Mouse (Mus musculus): ENCODE data around the gene C130026I21Rik. TPM values are rescaled to one million over a fixed set of nuclear protein-coding genes. Genes with fewer than 3 reads are reported as not detected.
"Not testable (repeated sequence)": the region's sequence is repeated elsewhere in the genome, so short reads cannot be mapped to it uniquely, and the experiment has no call there.

C130026I21Rik gene
- polyA plus RNA-seq, 1 experiment = 4.4 TPM

GRCm38 (mm10) chr1:85239018-85239775 lies 31.2 kb downstream of the C130026I21Rik start:
- H3K27me3 ChIP-seq (ENCODE audit: control insufficient read depth, insufficient read depth, low read length); H3K4me3 ChIP-seq (ENCODE audit: control insufficient read depth, insufficient read depth, low read length); DNase-seq; H3K27ac ChIP-seq (ENCODE audit: control insufficient read depth, insufficient read depth, low read length); H3K4me1 ChIP-seq (replicated peaks; ENCODE audit: control insufficient read depth, insufficient read depth, low read length); H3K36me3 ChIP-seq (ENCODE audit: control insufficient read depth, insufficient read depth, low read length): not testable (repeated sequence)
- 77% methylated on average over 4 of the region's 4 CpGs for WGBS

- not testable (repeated sequence) for H3K27ac ChIP-seq (ENCODE audit: control insufficient read depth, insufficient read depth, low read length); DNase-seq; H3K27me3 ChIP-seq (ENCODE audit: control insufficient read depth, insufficient read depth, low read length); H3K4me1 ChIP-seq (replicated peaks; ENCODE audit: control insufficient read depth, insufficient read depth, low read length); H3K4me3 ChIP-seq (ENCODE audit: control insufficient read depth, insufficient read depth, low read length); H3K36me3 ChIP-seq (ENCODE audit: control insufficient read depth, insufficient read depth, low read length)
- 53% methylated on average over 1 of the region's 2 CpGs for WGBS
These were observed 63.8 kb downstream of the C130026I21Rik start for GRCm38 (mm10) chr1:85206531-85206930.

- not testable (repeated sequence) for H3K36me3 ChIP-seq (ENCODE audit: control insufficient read depth, insufficient read depth, low read length); H3K27me3 ChIP-seq (ENCODE audit: control insufficient read depth, insufficient read depth, low read length); DNase-seq; H3K27ac ChIP-seq (ENCODE audit: control insufficient read depth, insufficient read depth, low read length); H3K4me1 ChIP-seq (replicated peaks; ENCODE audit: control insufficient read depth, insufficient read depth, low read length); H3K4me3 ChIP-seq (ENCODE audit: control insufficient read depth, insufficient read depth, low read length)
- 89% methylated on average over 3 of the region's 4 CpGs for WGBS
These were observed 70.8 kb downstream of the C130026I21Rik start for GRCm38 (mm10) chr1:85199523-85199922.

GRCm38 (mm10) chr1:85198647-85199350 lies 71.6 kb downstream of the C130026I21Rik start:
- H3K4me3 ChIP-seq (ENCODE audit: control insufficient read depth, insufficient read depth, low read length); H3K4me1 ChIP-seq (replicated peaks; ENCODE audit: control insufficient read depth, insufficient read depth, low read length); H3K27me3 ChIP-seq (ENCODE audit: control insufficient read depth, insufficient read depth, low read length); H3K27ac ChIP-seq (ENCODE audit: control insufficient read depth, insufficient read depth, low read length); H3K36me3 ChIP-seq (ENCODE audit: control insufficient read depth, insufficient read depth, low read length); DNase-seq: not testable (repeated sequence)

GRCm38 (mm10) chr1:85196732-85197131 lies 73.6 kb downstream of the C130026I21Rik start:
- not testable (repeated sequence) for H3K27me3 ChIP-seq (ENCODE audit: control insufficient read depth, insufficient read depth, low read length); H3K27ac ChIP-seq (ENCODE audit: control insufficient read depth, insufficient read depth, low read length); H3K4me1 ChIP-seq (replicated peaks; ENCODE audit: control insufficient read depth, insufficient read depth, low read length); H3K36me3 ChIP-seq (ENCODE audit: control insufficient read depth, insufficient read depth, low read length); H3K4me3 ChIP-seq (ENCODE audit: control insufficient read depth, insufficient read depth, low read length); DNase-seq
- 75% methylated on average over 4 of the region's 4 CpGs for WGBS

GRCm38 (mm10) chr1:85193761-85194160 lies 76.6 kb downstream of the C130026I21Rik start:
- H3K27ac ChIP-seq (ENCODE audit: control insufficient read depth, insufficient read depth, low read length); H3K4me1 ChIP-seq (replicated peaks; ENCODE audit: control insufficient read depth, insufficient read depth, low read length); H3K4me3 ChIP-seq (ENCODE audit: control insufficient read depth, insufficient read depth, low read length); H3K36me3 ChIP-seq (ENCODE audit: control insufficient read depth, insufficient read depth, low read length); H3K27me3 ChIP-seq (ENCODE audit: control insufficient read depth, insufficient read depth, low read length); DNase-seq: not testable (repeated sequence)
- 77% methylated on average over 5 of the region's 5 CpGs for WGBS

- H3K4me3 ChIP-seq (ENCODE audit: control insufficient read depth, insufficient read depth, low read length); H3K27ac ChIP-seq (ENCODE audit: control insufficient read depth, insufficient read depth, low read length); DNase-seq; H3K27me3 ChIP-seq (ENCODE audit: control insufficient read depth, insufficient read depth, low read length); H3K36me3 ChIP-seq (ENCODE audit: control insufficient read depth, insufficient read depth, low read length); H3K4me1 ChIP-seq (replicated peaks; ENCODE audit: control insufficient read depth, insufficient read depth, low read length): not testable (repeated sequence)
- WGBS = 94% methylated on average over 2 of the region's 3 CpGs
These were observed 88.4 kb downstream of the C130026I21Rik start for GRCm38 (mm10) chr1:85181981-85182380.

GRCm38 (mm10) chr1:85178971-85179370 lies 91.4 kb downstream of the C130026I21Rik start:
- H3K4me3 ChIP-seq (ENCODE audit: control insufficient read depth, insufficient read depth, low read length); DNase-seq; H3K27me3 ChIP-seq (ENCODE audit: control insufficient read depth, insufficient read depth, low read length); H3K4me1 ChIP-seq (replicated peaks; ENCODE audit: control insufficient read depth, insufficient read depth, low read length); H3K36me3 ChIP-seq (ENCODE audit: control insufficient read depth, insufficient read depth, low read length); H3K27ac ChIP-seq (ENCODE audit: control insufficient read depth, insufficient read depth, low read length): not testable (repeated sequence)
- 89% methylated on average over 4 of the region's 4 CpGs for WGBS

GRCm38 (mm10) chr1:85162841-85163240 lies 107.5 kb downstream of the C130026I21Rik start:
- H3K36me3 ChIP-seq (ENCODE audit: control insufficient read depth, insufficient read depth, low read length); DNase-seq; H3K4me3 ChIP-seq (ENCODE audit: control insufficient read depth, insufficient read depth, low read length); H3K27ac ChIP-seq (ENCODE audit: control insufficient read depth, insufficient read depth, low read length); H3K4me1 ChIP-seq (replicated peaks; ENCODE audit: control insufficient read depth, insufficient read depth, low read length); H3K27me3 ChIP-seq (ENCODE audit: control insufficient read depth, insufficient read depth, low read length): not testable (repeated sequence)
- WGBS = 69% methylated on average over 2 of the region's 2 CpGs

GRCm38 (mm10) chr1:85155151-85155550 lies 115.2 kb downstream of the C130026I21Rik start:
- H3K36me3 ChIP-seq (ENCODE audit: control insufficient read depth, insufficient read depth, low read length); H3K4me1 ChIP-seq (replicated peaks; ENCODE audit: control insufficient read depth, insufficient read depth, low read length); H3K27ac ChIP-seq (ENCODE audit: control insufficient read depth, insufficient read depth, low read length); H3K27me3 ChIP-seq (ENCODE audit: control insufficient read depth, insufficient read depth, low read length); DNase-seq; H3K4me3 ChIP-seq (ENCODE audit: control insufficient read depth, insufficient read depth, low read length): not testable (repeated sequence)
- 90% methylated on average over 4 of the region's 5 CpGs for WGBS

GRCm38 (mm10) chr1:85133671-85134070 lies 136.7 kb downstream of the C130026I21Rik start:
- H3K4me3 ChIP-seq (ENCODE audit: control insufficient read depth, insufficient read depth, low read length); DNase-seq; H3K27me3 ChIP-seq (ENCODE audit: control insufficient read depth, insufficient read depth, low read length); H3K4me1 ChIP-seq (replicated peaks; ENCODE audit: control insufficient read depth, insufficient read depth, low read length); H3K27ac ChIP-seq (ENCODE audit: control insufficient read depth, insufficient read depth, low read length); H3K36me3 ChIP-seq (ENCODE audit: control insufficient read depth, insufficient read depth, low read length): not testable (repeated sequence)
- WGBS = 91% methylated on average over 22 of the region's 22 CpGs

Data from thymus, adult 2 months (tissue).